Mouse (Mus musculus): Measurements from ENCODE around the gene Mov10l1.

The Mov10l1 gene

GRCm38 (mm10) chr15:88982534-88983079, at the start of gene Mov10l1:
Mov10l1 (plus strand) TSS chr15:88982909.
- DNase-seq (ENCODE audit: low read depth, low spot score), result no peak

DNA sequence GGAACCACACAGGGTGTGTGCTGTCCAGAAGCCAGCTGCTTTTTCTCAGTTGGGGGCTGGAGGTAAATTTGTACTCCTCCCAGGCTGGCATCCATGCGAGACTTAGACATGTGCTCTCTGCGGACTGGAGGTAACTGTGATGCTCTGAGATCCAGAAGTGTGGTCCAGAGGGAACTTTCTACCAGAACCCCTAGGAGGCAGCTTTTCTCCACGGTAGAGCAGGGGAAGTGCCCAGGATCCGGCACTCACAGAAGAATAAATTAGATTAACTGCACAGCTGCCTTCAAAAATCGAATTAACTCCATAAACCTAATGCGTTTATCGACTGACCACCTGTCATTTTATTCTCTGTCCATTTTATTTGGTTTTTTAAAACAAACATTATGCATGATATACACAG, 48.6 kb upstream of the Mov10l1 start:
- no peak for DNase-seq (ENCODE audit: low read depth, low spot score)

DNA sequence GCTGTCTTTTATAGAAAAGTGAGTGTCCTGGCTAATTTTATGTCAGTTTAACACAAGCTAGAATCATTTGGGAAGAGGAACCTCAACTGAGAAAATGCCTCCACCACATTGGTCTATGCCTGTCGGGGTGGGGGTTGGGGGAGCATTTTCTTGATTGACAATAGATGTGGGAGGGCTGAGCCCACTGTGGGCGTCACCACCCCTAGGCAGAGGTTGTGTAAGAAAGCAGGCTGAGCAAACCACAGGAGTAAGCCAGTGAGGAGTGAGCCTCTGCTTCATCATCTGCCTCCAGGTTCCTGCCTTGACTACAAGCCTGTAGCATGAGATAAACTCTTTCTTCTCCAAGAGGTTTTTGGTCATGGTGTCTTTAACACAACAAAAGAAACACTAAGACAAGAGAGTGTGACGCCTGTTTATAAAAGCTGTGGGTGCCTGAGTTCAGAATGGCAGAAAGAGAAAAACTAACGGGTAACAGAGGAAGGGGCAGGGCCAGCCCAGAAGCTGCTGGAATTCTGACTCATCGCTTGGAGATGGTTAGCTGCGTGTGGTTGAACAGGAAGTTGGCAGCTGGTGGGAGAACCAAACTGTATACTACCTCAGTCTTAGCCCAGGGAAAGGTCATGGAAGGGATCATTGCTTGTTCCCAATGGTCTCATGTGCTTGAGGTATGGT, 46.0 kb upstream of the Mov10l1 start:
- no peak for DNase-seq (ENCODE audit: low read depth, low spot score)

GRCm38 (mm10) chr15:88937291-88937650, 45.4 kb upstream of the Mov10l1 start:
- DNase-seq (ENCODE audit: low read depth, low spot score), result no peak

DNA sequence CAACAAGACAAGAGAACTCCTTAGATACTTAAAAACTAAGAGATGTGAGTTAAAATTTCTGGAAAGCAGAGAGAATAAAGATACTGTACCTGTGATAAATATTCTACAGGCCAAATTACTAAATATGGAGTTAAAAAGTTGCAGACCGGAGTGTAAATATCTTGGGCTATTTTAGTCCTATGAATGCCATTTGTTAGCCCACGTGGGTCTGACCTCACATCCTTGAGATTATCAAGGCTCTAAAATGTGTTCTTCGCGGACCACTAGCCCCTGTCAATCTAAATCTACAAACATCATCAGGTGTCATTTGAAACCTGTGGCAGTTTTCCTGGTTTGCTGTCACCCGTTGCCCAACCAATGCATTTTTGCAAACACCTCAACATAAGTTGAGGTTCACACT, 39.9 kb upstream of the Mov10l1 start:
- DNase-seq (ENCODE audit: low read depth, low spot score), result no peak

GRCm38 (mm10) chr15:88943896-88944551, 38.7 kb upstream of the Mov10l1 start:
- no peak for DNase-seq (ENCODE audit: low read depth, low spot score)

DNA sequence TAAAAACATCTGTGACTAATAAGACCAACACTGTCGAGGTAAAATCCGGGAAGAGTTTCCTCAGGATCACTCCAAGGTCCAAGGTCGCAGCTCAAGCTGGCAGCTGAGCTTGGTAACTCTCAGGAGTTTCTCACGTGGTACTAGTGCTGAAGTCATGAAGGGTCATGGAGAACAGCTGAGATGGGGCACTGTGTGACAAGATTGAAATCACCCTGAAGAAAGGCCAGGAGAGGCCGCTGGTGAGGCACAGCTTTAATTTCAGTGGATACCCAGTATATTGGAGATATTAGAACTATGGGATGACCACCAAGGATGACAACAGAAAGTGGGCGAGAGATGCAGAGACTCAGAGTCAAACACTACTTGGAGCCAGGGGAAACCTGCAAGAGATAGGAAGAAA, 35.9 kb upstream of the Mov10l1 start:
- no peak for DNase-seq (ENCODE audit: low read depth, low spot score)

- no peak for DNase-seq (ENCODE audit: low read depth, low spot score)
Observed at GRCm38 (mm10) chr15:88951246-88951645, 31.5 kb upstream of the Mov10l1 start.

DNA sequence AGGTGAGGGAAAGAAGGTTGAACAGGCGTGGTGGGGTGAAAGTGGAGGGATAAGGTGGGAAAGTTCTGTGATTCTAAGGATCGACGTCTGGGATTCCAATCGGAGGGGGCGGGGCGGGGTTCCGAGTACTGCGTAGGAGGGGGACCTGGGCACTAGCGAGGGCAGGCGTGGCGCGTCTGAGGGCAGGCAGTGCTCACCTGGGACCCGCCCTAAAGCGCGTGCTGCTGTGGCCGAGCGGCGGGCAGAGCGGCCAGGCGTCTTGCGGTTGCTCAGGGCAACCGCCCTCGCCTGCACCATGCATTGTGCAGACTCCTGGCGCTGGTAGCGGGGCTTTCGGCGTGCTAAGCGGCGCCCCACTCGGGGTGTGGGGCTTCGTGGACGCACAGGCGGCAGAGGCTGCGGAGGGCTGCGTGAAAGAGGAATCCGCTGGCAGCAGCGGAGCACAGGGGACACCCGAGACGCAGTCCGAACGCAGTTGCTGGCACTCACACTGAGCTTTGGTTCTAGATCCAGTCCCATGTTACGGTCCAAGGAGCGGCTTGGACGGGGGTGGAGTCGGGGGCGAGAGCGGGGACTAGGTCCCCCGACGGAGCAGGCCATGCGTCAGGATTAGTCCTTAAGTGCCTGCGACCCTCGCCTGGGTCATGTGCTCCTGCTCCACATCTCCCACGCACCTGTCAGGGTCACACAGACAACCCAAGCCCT, 28.2 kb upstream of the Mov10l1 start, which contains the start of gene Ttll8:
Ttll8 (minus strand) TSS at position 51 of the 705 bp plus-strand sequence.
- no peak for DNase-seq (ENCODE audit: low read depth, low spot score)

GRCm38 (mm10) chr15:88955342-88955741, 27.4 kb upstream of the Mov10l1 start:
- no peak for DNase-seq (ENCODE audit: low read depth, low spot score)

DNA sequence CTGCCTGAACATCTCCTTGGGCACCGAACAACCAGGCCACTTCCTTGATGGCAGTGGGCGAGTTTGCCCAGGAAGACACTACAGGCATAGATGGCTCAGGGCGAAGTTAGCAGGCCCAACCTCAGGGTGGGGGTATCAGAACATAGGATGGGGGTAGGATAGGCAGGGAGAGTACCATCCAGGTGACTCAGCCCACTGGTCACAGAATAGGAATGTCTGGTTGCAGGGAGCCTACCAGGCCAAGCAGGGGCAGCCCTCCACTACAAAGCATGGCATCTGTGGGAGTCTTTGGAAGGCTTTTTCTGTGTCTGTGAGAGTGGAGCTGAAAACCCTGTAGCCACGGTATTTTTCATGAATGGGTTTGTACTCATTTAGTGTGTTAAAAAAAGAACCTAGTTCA, 25.2 kb upstream of the Mov10l1 start:
- DNase-seq (ENCODE audit: low read depth, low spot score), result no peak

GRCm38 (mm10) chr15:88964070-88964578, 18.6 kb upstream of the Mov10l1 start:
- DNase-seq (ENCODE audit: low read depth, low spot score), result no peak

- DNase-seq (ENCODE audit: low read depth, low spot score), result no peak
Observed at GRCm38 (mm10) chr15:88972300-88972699, 10.4 kb upstream of the Mov10l1 start.

- DNase-seq (ENCODE audit: low read depth, low spot score), result no peak
Observed at GRCm38 (mm10) chr15:88978281-88979137, 4.2 kb upstream of the Mov10l1 start, which contains the start of gene Mlc1. Mlc1 (minus strand) TSS chr15:88979007.

DNA sequence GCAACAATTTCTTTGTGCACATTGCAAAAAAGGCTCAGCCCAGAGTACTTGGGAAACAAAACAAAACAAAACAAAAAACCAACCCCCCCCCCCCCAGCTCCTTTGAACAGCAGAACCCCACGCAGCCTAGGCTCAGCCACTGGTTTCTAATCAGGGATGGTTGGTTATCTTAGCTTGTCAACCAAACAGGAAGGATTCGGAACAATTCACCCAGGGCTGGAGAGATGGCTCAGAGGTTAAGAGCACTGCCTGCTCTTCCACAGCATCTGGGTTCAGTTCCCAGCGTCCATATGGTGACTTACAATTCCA, 3.6 kb upstream of the Mov10l1 start:
- DNase-seq (ENCODE audit: low read depth, low spot score), result no peak

GRCm38 (mm10) chr15:88989236-88989635, 6.5 kb downstream of the Mov10l1 start:
- DNase-seq (ENCODE audit: low read depth, low spot score), result no peak

GRCm38 (mm10) chr15:88998636-88999035, 15.9 kb downstream of the Mov10l1 start:
- DNase-seq (ENCODE audit: low read depth, low spot score), result no peak

DNA sequence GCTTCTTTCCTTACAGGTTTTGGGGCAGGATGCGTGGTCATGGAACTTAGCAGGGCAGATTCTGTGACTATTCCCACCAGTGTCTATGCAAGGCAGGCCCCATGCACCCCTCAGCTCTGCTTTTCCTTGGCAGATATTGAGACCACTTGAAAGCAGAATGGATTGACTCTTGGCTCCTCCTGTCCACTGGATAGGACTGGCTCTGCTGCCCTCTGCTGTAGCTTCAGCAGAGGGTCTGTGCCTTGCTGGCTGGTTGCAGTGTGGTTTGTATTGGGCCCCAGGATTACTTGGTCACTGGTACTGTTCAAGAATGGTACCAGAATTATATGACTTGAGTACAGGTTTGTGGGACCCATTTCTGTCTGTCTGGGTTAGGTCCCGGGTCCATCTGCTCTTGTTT, 16.4 kb downstream of the Mov10l1 start:
- no peak for DNase-seq (ENCODE audit: low read depth, low spot score)

DNA sequence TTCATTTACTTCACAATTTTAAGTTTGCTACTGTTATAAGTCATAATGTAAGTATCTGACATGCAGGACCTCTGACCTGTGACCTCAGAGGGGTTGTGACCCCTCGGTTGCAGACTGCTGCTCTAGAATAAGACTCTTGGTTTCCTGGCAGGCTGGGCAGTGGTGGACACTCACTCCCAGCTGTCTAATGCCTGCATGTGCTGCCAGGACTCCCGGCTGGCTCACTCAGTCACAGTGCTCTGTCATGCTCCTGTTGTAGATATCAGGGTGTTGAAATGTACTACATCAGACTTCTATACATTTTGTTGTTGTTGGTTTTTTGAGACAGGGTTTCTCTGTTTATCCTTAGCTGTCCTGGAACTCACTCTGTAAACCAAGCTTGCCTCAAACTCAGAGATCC, 17.7 kb downstream of the Mov10l1 start:
- DNase-seq (ENCODE audit: low read depth, low spot score), result no peak

GRCm38 (mm10) chr15:89001245-89001644, 18.5 kb downstream of the Mov10l1 start:
- DNase-seq (ENCODE audit: low read depth, low spot score), result no peak

DNA sequence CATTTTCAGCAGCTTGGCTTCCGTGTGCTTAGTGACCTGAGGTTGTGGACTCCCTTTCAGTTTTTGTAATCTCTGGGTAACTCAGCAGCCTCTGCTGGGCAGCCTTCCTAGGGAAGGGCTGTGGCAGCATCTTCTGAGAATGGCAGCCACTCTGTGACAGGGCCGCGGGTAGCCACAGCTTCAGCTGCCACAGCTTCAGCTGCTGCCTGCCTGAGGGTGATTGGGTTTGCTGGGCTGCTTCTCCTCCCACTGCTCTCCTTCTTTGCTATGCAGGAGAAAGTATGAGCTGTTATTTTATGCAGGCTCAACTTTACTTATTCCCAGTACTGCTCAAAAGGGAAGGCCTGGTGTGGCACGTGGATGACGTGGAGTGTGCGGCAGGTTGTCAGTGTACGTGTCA, 24.3 kb downstream of the Mov10l1 start:
- DNase-seq (ENCODE audit: low read depth, low spot score), result no peak
